Mouse (Mus musculus) spleen, embryonic (tissue): ENCODE measurements around the gene Tbc1d17.

ENCODE experiments used
- CTCF ChIA-PET: fragments of 350-600 bp; sonication (Branson Sonifier 250); formaldehyde crosslinking; loops from one replicate; lab custom pipeline; 2022; lab: Charles Lee

Gene Tbc1d17

GRCm38 (mm10) chr7:44869697-44870528 is 21.0 kb upstream of the Tbc1d17 start, which contains the start of gene Ptov1:
Gene Ptov1, minus strand, starts transcription at chr7:44869788.
- CTCF ChIA-PET: interaction anchor here (0.6 to 0.8 kb wide), 2 partner anchors 22 to 96 kb away, joined by 3 to 7 read pairs; no protein-coding TSS in a partner anchor

GRCm38 (mm10) chr7:44868919-44869696 is 20.2 kb upstream of the Tbc1d17 start:
- CTCF ChIA-PET: interaction anchor here (0.8 to 1.6 kb wide), 2 partner anchors 23 to 30 kb away, joined by 3 read pairs; no protein-coding TSS in a partner anchor

- CTCF ChIA-PET: interaction anchor here (1.6 kb wide), 1 partner anchor 30 kb away, joined by 3 read pairs; no protein-coding TSS in a partner anchor
Observed at GRCm38 (mm10) chr7:44868465-44868864, 19.6 kb upstream of the Tbc1d17 start.

- CTCF ChIA-PET: interaction anchor here (1.6 kb wide), 1 partner anchor 29 kb away, joined by 3 read pairs; no protein-coding TSS in a partner anchor
Observed at GRCm38 (mm10) chr7:44867802-44868201, 18.9 kb upstream of the Tbc1d17 start.

- CTCF ChIA-PET: interaction anchor here (1.6 kb wide), 1 partner anchor 28 kb away, joined by 3 read pairs; no protein-coding TSS in a partner anchor
Observed at GRCm38 (mm10) chr7:44867010-44867702, 18.3 kb upstream of the Tbc1d17 start.

- CTCF ChIA-PET: no interaction called here
Observed at GRCm38 (mm10) chr7:44866276-44867009, 17.6 kb upstream of the Tbc1d17 start.

GRCm38 (mm10) chr7:44864595-44865542 is 16.0 kb upstream of the Tbc1d17 start:
- CTCF ChIA-PET: no interaction called here

- CTCF ChIA-PET: no interaction called here
Observed at GRCm38 (mm10) chr7:44863982-44864494, 15.2 kb upstream of the Tbc1d17 start.

GRCm38 (mm10) chr7:44863210-44863609 is 14.3 kb upstream of the Tbc1d17 start:
- CTCF ChIA-PET: no interaction called here

GRCm38 (mm10) chr7:44862434-44862833 is 13.6 kb upstream of the Tbc1d17 start:
- CTCF ChIA-PET: no interaction called here

GRCm38 (mm10) chr7:44861429-44861816 is 12.5 kb upstream of the Tbc1d17 start:
- CTCF ChIA-PET: interaction anchor here (0.8 kb wide), 1 partner anchor 31 kb away, joined by 3 read pairs; no protein-coding TSS in a partner anchor

- CTCF ChIA-PET: interaction anchor here (0.5 to 0.9 kb wide), 3 partner anchors 11 to 31 kb away, joined by 3 to 9 read pairs (median 3); no protein-coding TSS in a partner anchor
Observed at GRCm38 (mm10) chr7:44860576-44861428, 11.9 kb upstream of the Tbc1d17 start.

GRCm38 (mm10) chr7:44859896-44860295 is 11.0 kb upstream of the Tbc1d17 start:
- CTCF ChIA-PET: interaction anchor here (0.5 to 0.9 kb wide), 2 partner anchors 12 to 19 kb away, joined by 3 to 9 read pairs; no protein-coding TSS in a partner anchor

GRCm38 (mm10) chr7:44857905-44858304 is 9.0 kb upstream of the Tbc1d17 start:
- CTCF ChIA-PET: interaction anchor here (0.7 to 1.1 kb wide), 2 partner anchors 32 to 657 kb away, joined by 3 read pairs; no protein-coding TSS in a partner anchor

- CTCF ChIA-PET: no interaction called here
Observed at GRCm38 (mm10) chr7:44857042-44857552, 8.2 kb upstream of the Tbc1d17 start, which contains the start of gene Pnkp. Gene Pnkp, plus strand, starts transcription at chr7:44857139.

GRCm38 (mm10) chr7:44856265-44856916 is 7.5 kb upstream of the Tbc1d17 start:
- CTCF ChIA-PET: no interaction called here

GRCm38 (mm10) chr7:44855036-44855435 is 6.2 kb upstream of the Tbc1d17 start:
- CTCF ChIA-PET: no interaction called here
